Mouse (Mus musculus): ENCODE results near the gene Mustn1.
A peak's percentile ranks its signal among the peaks of the same experiment; 100 is the strongest.

The Mustn1 gene

DNA sequence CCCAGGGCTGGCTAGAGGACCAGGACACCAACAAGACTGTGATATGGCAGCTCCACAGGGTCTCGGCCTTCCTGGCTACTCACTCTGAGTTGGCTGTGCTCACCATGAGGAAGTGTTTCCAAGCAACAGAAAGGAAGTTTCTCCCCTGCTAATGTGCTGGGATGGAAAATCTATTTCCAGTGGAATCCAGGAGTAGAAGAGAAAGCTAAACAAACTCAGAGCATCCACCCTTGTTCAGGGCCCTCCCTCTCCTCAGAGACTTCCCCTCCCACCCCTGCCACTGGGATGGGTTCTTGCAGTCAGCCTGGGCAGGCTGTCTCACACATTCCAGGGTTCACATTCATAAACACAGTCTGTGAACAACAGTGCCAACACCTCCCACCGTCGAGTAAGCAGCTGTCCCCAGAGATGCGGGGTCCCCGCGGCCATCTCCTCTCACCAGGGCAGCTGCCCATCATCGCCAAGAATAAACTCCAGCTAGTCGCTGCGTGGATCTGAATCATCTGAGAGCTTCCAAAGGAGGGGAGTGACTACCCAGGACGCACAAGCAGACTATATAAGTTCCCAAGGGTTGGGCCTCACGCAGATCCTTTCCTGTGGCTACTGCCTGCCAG lies at the start of gene Mustn1:
Gene Mustn1, plus strand, starts transcription at position 243 of the 614 bp plus-strand sequence.
- no peak for DNase-seq (ENCODE audit: low read depth, low spot score)

DNA sequence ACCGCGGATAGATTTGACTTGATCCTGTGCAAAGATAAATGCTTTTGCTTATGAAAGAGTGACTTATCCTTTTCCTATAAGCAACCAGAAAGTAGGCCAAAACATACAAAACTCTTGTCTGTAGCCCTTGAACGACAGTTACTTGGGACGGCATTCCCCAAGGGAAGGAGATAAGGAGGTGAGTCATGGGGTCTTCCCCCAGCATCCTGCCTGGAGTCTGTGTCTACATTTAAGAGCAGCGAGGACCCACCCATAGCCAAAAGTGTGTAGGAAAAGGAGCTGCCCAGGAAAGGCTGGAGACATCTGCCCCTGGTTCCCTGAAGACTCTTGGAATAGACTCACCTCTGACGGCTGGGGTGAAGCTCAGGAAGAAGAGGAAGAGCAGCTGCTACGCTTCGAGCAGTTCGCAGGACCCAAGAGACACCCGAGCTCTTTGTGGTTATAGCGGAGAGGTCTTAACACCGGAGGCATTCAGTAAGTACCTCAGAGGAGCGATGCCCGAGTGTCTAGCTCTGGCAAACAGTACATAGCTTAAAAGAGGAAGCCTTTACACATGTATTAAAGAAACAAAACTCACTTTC lies 41.5 kb upstream of the Mustn1 start:
- DNase-seq (ENCODE audit: low read depth, low spot score): no peak

DNA sequence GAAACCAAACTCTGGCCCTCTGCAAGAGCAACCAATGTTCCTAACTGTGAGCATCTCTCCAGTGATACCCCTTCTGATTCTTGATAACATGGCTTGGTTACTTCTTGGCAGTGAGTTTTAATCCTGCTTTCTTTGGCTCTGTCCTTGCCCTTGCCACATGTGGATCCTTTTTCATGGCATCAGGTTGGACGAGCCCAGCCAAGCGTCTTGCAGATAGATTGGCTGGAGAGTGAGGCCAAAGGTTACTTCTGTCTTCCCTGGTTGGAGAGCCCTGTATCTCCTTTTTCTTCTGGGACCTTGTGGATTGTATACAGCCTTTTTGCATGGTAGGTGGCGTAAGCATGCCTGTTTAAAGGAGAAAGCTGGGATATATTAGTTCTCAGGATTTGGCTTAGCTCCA lies 35.3 kb upstream of the Mustn1 start:
- DNase-seq (ENCODE audit: low read depth, low spot score): no peak

GRCm38 (mm10) chr14:30850504-30850903 lies 28.5 kb upstream of the Mustn1 start:
- DNase-seq (ENCODE audit: low read depth, low spot score): no peak

- no peak for DNase-seq (ENCODE audit: low read depth, low spot score)
Measured at GRCm38 (mm10) chr14:30852325-30852724, 26.7 kb upstream of the Mustn1 start.

- DNase-seq (ENCODE audit: low read depth, low spot score): no peak
Measured at GRCm38 (mm10) chr14:30855316-30855715, 23.7 kb upstream of the Mustn1 start.

DNA sequence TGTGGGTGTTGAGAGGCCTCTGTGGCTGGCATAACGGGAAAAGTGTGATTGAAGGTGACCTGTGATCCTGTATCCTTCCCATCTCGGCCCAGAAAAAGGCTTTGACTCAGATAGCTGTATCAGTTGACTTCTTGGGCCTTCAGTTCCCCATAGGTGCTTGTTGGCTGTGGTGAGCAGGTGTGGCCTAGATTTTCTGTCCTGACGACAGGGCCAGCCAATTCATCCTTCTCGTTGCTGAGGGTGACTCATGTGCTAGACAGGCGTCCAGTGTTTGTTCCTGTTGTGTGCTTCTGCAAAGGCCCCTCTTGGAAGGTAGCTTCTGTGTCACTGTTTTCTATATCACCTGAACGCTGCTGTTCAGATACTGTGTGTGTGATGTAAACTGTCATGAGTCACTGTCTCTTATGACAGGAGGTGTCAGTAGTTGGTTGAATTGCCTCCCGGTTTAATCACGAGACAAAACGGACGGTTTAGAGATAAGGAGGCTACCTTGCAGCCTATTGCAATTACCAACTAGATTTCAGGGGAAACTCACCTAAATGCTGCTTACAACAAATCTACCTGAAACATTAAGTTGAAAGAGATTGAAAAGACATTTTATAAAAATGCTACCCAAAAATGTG lies 22.0 kb upstream of the Mustn1 start:
- no peak for DNase-seq (ENCODE audit: low read depth, low spot score)

- DNase-seq (ENCODE audit: low read depth, low spot score): no peak
Measured at GRCm38 (mm10) chr14:30857990-30858389, 21.0 kb upstream of the Mustn1 start.

GRCm38 (mm10) chr14:30861421-30862125 lies 17.4 kb upstream of the Mustn1 start:
- DNase-seq (ENCODE audit: low read depth, low spot score): no peak

GRCm38 (mm10) chr14:30862368-30862767 lies 16.6 kb upstream of the Mustn1 start:
- no peak for DNase-seq (ENCODE audit: low read depth, low spot score)

- DNase-seq (ENCODE audit: low read depth, low spot score): no peak
Measured at GRCm38 (mm10) chr14:30865311-30865710, 13.7 kb upstream of the Mustn1 start.

- peak; percentile 72 for DNase-seq (ENCODE audit: low read depth, low spot score)
Measured at GRCm38 (mm10) chr14:30867042-30867441, 12.0 kb upstream of the Mustn1 start.

GRCm38 (mm10) chr14:30868826-30869225 lies 10.2 kb upstream of the Mustn1 start:
- no peak for DNase-seq (ENCODE audit: low read depth, low spot score)

GRCm38 (mm10) chr14:30869391-30869801 lies 9.6 kb upstream of the Mustn1 start:
- DNase-seq (ENCODE audit: low read depth, low spot score): no peak

DNA sequence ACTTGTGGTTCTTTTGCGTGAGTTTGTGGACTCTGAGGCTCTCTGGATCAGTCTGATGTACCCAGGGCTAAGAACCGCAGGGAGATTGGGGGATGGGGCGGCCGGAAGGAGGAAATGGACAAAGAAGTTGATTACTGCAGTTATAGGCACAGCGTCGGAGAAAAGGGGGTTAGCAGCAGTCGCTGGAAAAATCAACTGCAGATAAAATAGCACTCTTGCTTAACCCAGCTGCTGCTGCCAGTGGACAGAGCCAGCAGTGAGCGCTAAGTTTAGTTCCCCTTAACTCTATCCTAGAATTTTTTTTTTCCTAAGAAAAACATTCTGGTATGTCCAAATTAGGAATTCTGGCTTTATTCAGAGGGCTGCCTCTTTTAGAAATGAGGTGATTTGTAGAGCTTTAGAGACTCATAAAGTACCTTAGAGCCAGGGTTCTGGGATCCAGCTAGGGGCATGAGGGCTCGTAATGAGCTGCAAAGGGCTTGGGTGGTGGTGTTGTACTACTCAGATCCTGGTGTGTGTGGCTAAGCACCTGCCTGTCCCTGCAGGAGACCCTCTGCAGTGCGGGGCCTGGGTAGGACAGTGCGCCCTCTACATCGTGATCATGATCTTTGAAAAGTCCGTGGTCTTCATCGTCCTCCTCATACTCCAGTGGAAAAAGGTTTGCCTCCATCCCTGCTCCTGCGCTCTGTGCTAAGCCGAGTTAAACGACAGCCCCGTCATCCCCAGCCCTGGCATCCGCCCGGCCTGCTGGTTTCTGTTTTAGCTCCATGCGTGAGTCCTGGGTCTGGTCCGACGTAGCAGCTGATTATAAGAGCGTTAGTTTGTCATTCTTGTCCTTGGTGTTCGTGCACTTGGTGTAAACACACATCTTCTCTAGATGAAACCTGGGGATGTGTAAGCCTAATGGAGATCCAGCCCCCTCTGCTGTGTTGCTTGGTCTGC lies 8.5 kb upstream of the Mustn1 start:
- no peak for DNase-seq (ENCODE audit: low read depth, low spot score)

GRCm38 (mm10) chr14:30874095-30874700 lies 4.8 kb upstream of the Mustn1 start:
- DNase-seq (ENCODE audit: low read depth, low spot score): no peak

- no peak for DNase-seq (ENCODE audit: low read depth, low spot score)
Measured at GRCm38 (mm10) chr14:30875130-30875865, 3.7 kb upstream of the Mustn1 start.

- no peak for DNase-seq (ENCODE audit: low read depth, low spot score)
Measured at GRCm38 (mm10) chr14:30875955-30876354, 3.0 kb upstream of the Mustn1 start.

DNA sequence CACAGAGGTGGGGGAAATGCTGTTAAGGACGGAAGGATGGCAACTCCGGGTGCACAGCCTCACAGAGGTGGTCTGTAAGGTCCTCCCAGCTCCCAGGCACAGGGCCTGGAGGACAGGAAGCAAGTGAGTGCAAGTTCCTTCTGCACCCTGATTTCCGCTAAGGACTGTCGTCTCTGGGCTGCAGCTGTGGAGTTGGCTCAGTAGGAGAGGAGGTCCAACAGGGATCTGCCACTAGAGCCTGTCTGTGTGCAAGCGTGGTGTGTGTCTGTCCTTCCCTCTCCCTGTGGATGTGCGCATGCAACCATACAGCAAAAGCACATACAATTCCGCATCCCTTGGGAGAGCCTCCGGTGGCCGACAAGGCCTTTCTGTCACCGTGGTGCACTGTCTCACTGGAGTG lies 2.5 kb upstream of the Mustn1 start:
- DNase-seq (ENCODE audit: low read depth, low spot score): no peak

GRCm38 (mm10) chr14:30877827-30878226 lies 1.2 kb upstream of the Mustn1 start:
- DNase-seq (ENCODE audit: low read depth, low spot score): no peak
